Mouse (Mus musculus): Measurements from ENCODE around the gene Krtap2-4. TPM values are rescaled to one million over a fixed set of nuclear protein-coding genes. Genes with fewer than 3 reads are reported as not detected.
"Not testable (repeated sequence)": the region's sequence is repeated elsewhere in the genome, so short reads cannot be mapped to it uniquely, and the experiment has no call there.

Krtap2-4 gene
- polyA plus RNA-seq, 1 experiment from 2014 or later, result not detected

DNA sequence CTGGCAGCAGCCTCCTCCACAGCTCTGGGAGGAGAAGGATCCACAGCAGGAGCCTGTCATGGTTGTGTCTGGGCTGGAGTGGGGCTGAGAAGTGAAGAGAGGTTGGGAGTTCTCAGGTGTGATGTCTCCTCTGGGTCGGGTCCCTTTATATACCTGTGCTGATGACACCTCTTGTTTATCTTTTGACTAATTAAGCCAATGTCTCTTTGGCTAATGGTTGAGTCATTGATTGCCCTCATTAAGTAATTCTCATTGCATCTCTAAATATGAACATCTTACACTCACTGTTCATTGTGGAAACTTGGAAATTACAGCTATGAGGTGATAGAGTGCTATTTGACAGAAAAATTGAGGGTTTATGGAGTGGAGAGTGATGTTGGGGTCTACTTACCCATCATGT lies 11.4 kb downstream of the Krtap2-4 start, which contains the start of gene Gm11938:
TSS of gene Gm11938 (minus strand) at position 101 of the 400 bp plus-strand sequence.
- H3K4me1 ChIP-seq (ENCODE audit: control insufficient read depth, insufficient read depth, low read length); H3K4me3 ChIP-seq (replicated peaks; ENCODE audit: low read length); H3K27me3 ChIP-seq (ENCODE audit: control insufficient read depth, insufficient read depth, low read length); H3K36me3 ChIP-seq (ENCODE audit: control insufficient read depth, insufficient read depth, low read length); H3K9me3 ChIP-seq (replicated peaks; ENCODE audit: control insufficient read depth, low read length); H3K27ac ChIP-seq (ENCODE audit: low read length); H3K9ac ChIP-seq (ENCODE audit: low read length); ATAC-seq (ENCODE audit: insufficient read depth, low FRiP score); H3K4me2 ChIP-seq (ENCODE audit: low read depth, low read length): not testable (repeated sequence)
- WGBS, result 26% methylated on average over 1 of the region's 1 CpGs

DNA sequence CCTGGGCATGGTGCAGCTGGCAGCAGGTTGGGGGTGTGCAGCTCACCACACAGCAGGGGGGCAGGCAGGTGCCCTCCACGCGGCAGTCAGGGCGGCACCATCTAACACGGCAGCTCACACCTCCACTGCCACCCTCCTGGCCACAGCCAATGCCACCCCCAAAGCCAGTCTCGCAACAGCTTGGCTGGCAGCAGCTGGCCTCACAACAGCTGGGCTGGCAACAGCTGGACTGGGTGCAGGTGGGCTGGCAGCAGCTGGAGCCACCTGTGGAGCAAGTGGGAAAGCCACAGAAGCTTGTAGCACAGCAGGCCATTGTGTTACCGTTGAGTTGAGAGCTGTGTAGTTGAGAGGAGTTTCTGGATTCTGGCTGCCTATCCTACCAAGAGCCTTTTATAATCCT lies 16.9 kb downstream of the Krtap2-4 start, which contains the start of gene Krtap9-3:
TSS of gene Krtap9-3 (minus strand) at position 364 of the 400 bp plus-strand sequence.
- H3K27me3 ChIP-seq (ENCODE audit: control insufficient read depth, insufficient read depth, low read length); H3K36me3 ChIP-seq (ENCODE audit: control insufficient read depth, insufficient read depth, low read length); H3K9me3 ChIP-seq (replicated peaks; ENCODE audit: control insufficient read depth, low read length); H3K4me3 ChIP-seq (replicated peaks; ENCODE audit: low read length); H3K27ac ChIP-seq (ENCODE audit: low read length); H3K9ac ChIP-seq (ENCODE audit: low read length); H3K4me1 ChIP-seq (ENCODE audit: control insufficient read depth, insufficient read depth, low read length); ATAC-seq (ENCODE audit: insufficient read depth, low FRiP score); H3K4me2 ChIP-seq (ENCODE audit: low read depth, low read length): not testable (repeated sequence)
- WGBS, result 72% methylated on average over 6 of the region's 6 CpGs

DNA sequence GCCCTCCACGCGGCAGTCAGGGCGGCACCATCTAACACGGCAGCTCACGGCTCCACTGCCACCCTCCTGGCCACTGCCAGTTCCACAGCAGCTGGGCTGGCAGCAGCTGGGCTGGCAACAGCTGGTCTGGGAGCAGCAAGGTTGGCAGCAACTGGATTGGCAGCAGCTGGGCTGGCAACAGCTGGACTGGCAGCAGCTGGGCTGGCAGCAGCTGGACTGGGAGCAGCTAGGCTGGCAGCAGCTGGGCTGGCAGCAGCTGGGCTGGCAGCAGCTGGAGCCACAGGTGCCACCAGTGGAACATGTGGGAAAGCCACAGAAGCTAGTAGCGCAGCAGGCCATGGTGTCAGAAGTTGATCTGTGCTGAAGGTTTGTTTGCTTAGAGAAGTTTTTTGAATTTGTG lies 23.7 kb downstream of the Krtap2-4 start, which contains the start of gene Krtap1-3:
TSS of gene Krtap1-3 (minus strand) at position 359 of the 400 bp plus-strand sequence.
- H3K4me3 ChIP-seq (replicated peaks; ENCODE audit: low read length), result no peak within 1 kb of the TSS
- ATAC-seq (ENCODE audit: insufficient read depth, low FRiP score), result no peak
- H3K4me2 ChIP-seq (ENCODE audit: low read depth, low read length), result no peak within 1 kb of the TSS
- H3K27me3 ChIP-seq (ENCODE audit: control insufficient read depth, insufficient read depth, low read length), result no peaks in the 10 kb centered on the region
- H3K4me1 ChIP-seq (ENCODE audit: control insufficient read depth, insufficient read depth, low read length), result no peaks in the 10 kb centered on the region
- H3K36me3 ChIP-seq (ENCODE audit: control insufficient read depth, insufficient read depth, low read length), result no peaks in the 10 kb centered on the region
- H3K9ac ChIP-seq (ENCODE audit: low read length), result no peak within 1 kb of the TSS
- no peaks in the 10 kb centered on the region for H3K9me3 ChIP-seq (replicated peaks; ENCODE audit: control insufficient read depth, low read length)
- 78% methylated on average over 6 of the region's 6 CpGs for WGBS
- no peak within 1 kb of the TSS for H3K27ac ChIP-seq (ENCODE audit: low read length)

DNA sequence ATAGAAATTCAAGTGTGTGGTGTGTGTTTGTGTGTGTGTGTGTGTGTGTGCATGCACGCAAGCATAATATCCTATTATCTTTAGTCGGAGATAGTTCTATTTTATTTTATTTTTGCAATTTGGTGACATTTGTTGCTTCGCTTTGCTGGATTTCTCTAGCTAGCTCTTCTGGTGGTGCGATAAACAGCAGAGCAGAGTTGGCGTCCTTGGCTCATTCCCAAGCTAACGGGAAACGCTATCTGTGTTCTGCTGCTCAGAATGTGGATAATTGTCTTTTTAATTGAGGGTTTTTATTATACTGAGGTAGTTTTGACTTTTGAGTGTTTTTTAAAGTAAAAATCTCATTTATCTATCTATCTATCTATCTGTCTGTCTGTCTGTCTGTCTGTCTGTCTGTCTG lies 29.6 kb downstream of the Krtap2-4 start:
- no peak for ATAC-seq (ENCODE audit: insufficient read depth, low FRiP score)
- no peaks in the 10 kb centered on the region for H3K9me3 ChIP-seq (replicated peaks; ENCODE audit: control insufficient read depth, low read length)
- H3K36me3 ChIP-seq (ENCODE audit: control insufficient read depth, insufficient read depth, low read length), result no peaks in the 10 kb centered on the region
- H3K9ac ChIP-seq (ENCODE audit: low read length), result no peak overlapping the region
- H3K27ac ChIP-seq (ENCODE audit: low read length), result no peak overlapping the region
- no peak overlapping the region for H3K4me3 ChIP-seq (replicated peaks; ENCODE audit: low read length)
- H3K4me2 ChIP-seq (ENCODE audit: low read depth, low read length), result no peak overlapping the region
- H3K27me3 ChIP-seq (ENCODE audit: control insufficient read depth, insufficient read depth, low read length), result no peaks in the 10 kb centered on the region
- no peaks in the 10 kb centered on the region for H3K4me1 ChIP-seq (ENCODE audit: control insufficient read depth, insufficient read depth, low read length)
- 87% methylated on average over 7 of the region's 7 CpGs for WGBS

DNA sequence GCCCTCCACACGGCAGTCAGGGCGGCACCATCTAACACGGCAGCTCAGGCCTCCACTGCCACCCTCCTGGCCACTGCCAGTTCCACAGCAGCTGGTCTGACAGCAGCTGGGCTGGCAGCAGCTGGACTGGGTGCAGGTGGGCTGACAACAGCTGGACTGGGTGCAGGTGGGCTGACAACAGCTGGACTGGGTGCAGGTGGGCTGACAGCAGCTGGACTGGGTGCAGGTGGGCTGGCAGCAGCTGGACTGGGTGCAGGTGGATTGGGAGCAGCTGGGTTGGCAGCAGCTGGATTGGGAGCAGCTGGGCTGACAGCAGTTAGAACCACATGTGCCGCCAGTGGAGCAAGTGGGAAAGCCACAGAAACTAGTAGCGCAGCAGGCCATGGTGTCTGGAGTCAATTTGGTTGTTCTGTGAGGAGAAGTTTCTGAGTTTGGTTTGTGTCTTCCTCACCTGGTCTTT lies 31.4 kb downstream of the Krtap2-4 start, which contains the start of gene Krtap1-4:
TSS of gene Krtap1-4 (minus strand) at position 410 of the 460 bp plus-strand sequence.
- Histone ChIP-seq H3K27ac (ENCODE audit: low read length) (no peak within 1 kb of the TSS), H3K4me3 (replicated peaks; ENCODE audit: low read length) (no peak within 1 kb of the TSS), H3K9ac (ENCODE audit: low read length) (no peak within 1 kb of the TSS), H3K36me3 (ENCODE audit: control insufficient read depth, insufficient read depth, low read length) (no peaks in the 10 kb centered on the region), H3K4me2 (ENCODE audit: low read depth, low read length) (no peak within 1 kb of the TSS), H3K27me3 (ENCODE audit: control insufficient read depth, insufficient read depth, low read length) (no peaks in the 10 kb centered on the region), H3K9me3 (replicated peaks; ENCODE audit: control insufficient read depth, low read length) (no peaks in the 10 kb centered on the region), H3K4me1 (ENCODE audit: control insufficient read depth, insufficient read depth, low read length) (no peaks in the 10 kb centered on the region)
- no peak for ATAC-seq (ENCODE audit: insufficient read depth, low FRiP score)
- 70% methylated on average over 5 of the region's 5 CpGs for WGBS

DNA sequence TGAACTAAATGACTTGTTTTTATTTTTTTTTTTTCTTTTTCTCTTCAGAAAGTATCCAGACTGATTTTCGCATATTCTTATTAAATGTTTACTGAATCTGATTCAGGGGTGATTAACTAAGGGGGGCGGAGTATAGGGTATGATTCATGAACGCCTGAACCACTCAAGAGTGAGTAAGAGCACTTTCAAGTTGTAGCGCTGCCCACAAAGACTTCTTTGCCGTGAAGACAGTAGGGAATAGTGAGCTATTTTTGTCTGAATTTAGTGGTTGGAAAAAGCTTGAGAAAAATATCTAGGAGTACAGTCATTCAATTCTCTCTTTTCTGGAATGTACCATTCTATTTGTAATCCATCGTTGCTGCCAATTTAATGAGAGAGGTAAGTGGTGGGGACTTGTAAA lies 33.1 kb downstream of the Krtap2-4 start:
- no peak for ATAC-seq (ENCODE audit: insufficient read depth, low FRiP score)
- Histone ChIP-seq H3K27ac (ENCODE audit: low read length) (no peak overlapping the region), H3K4me2 (ENCODE audit: low read depth, low read length) (no peak overlapping the region), H3K4me1 (ENCODE audit: control insufficient read depth, insufficient read depth, low read length) (no peaks in the 10 kb centered on the region), H3K36me3 (ENCODE audit: control insufficient read depth, insufficient read depth, low read length) (no peaks in the 10 kb centered on the region), H3K27me3 (ENCODE audit: control insufficient read depth, insufficient read depth, low read length) (no peaks in the 10 kb centered on the region), H3K4me3 (replicated peaks; ENCODE audit: low read length) (no peak overlapping the region), H3K9ac (ENCODE audit: low read length) (no peak overlapping the region), H3K9me3 (replicated peaks; ENCODE audit: control insufficient read depth, low read length) (no peaks in the 10 kb centered on the region)
- 77% methylated on average over 6 of the region's 6 CpGs for WGBS

DNA sequence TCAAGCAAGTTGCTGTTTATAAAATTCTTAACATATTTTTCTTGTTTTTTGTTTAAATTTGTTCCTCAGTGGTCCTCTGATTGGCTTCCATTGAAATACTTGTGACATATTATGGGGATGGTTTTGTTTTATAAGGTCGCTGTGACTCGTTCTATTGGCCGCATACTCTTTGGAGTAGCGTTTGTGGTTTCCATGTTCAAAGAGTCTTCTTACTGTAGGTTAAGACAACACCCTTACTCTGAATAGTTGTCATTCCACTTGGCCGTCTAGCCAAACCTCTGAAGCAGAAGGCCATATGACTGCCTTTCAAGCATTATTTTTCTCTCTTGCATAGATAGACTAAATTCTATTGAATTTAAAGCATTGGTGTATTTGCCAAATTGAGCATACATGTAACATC lies 33.6 kb downstream of the Krtap2-4 start:
- no peaks in the 10 kb centered on the region for H3K9me3 ChIP-seq (replicated peaks; ENCODE audit: control insufficient read depth, low read length)
- H3K27ac ChIP-seq (ENCODE audit: low read length), result no peak overlapping the region
- 90% methylated on average over 5 of the region's 5 CpGs for WGBS
- H3K36me3 ChIP-seq (ENCODE audit: control insufficient read depth, insufficient read depth, low read length), result no peaks in the 10 kb centered on the region
- no peaks in the 10 kb centered on the region for H3K27me3 ChIP-seq (ENCODE audit: control insufficient read depth, insufficient read depth, low read length)
- no peak for ATAC-seq (ENCODE audit: insufficient read depth, low FRiP score)
- H3K9ac ChIP-seq (ENCODE audit: low read length), result no peak overlapping the region
- no peak overlapping the region for H3K4me3 ChIP-seq (replicated peaks; ENCODE audit: low read length)
- no peak overlapping the region for H3K4me2 ChIP-seq (ENCODE audit: low read depth, low read length)
- no peaks in the 10 kb centered on the region for H3K4me1 ChIP-seq (ENCODE audit: control insufficient read depth, insufficient read depth, low read length)

DNA sequence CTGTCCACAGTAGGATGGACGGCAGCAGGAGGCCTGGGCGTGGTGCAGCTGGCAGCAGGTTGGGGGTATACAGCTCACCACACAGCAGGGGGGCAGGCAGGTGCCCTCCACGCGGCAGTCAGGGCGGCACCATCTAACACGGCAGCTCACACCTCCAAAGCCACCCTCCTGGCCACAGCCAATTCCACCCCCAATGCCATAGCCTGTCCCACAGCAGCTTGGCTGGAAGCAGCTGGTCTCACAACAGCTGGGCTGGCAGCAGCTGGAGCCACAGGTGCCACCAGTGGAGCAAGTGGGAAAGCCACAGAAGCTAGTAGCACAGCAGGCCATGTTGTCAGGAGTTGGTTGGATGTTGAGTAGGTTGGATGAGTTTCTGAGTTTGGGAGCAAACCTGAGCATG lies 34.0 kb downstream of the Krtap2-4 start, which contains the start of gene Krtap1-5:
TSS of gene Krtap1-5 (minus strand) at position 381 of the 400 bp plus-strand sequence.
- Histone ChIP-seq H3K36me3 (ENCODE audit: control insufficient read depth, insufficient read depth, low read length) (no peaks in the 10 kb centered on the region), H3K4me3 (replicated peaks; ENCODE audit: low read length) (no peak within 1 kb of the TSS), H3K27ac (ENCODE audit: low read length) (no peak within 1 kb of the TSS), H3K4me1 (ENCODE audit: control insufficient read depth, insufficient read depth, low read length) (no peaks in the 10 kb centered on the region), H3K27me3 (ENCODE audit: control insufficient read depth, insufficient read depth, low read length) (no peaks in the 10 kb centered on the region), H3K9me3 (replicated peaks; ENCODE audit: control insufficient read depth, low read length) (no peaks in the 10 kb centered on the region), H3K4me2 (ENCODE audit: low read depth, low read length) (no peak within 1 kb of the TSS), H3K9ac (ENCODE audit: low read length) (no peak within 1 kb of the TSS)
- 75% methylated on average over 6 of the region's 6 CpGs for WGBS
- ATAC-seq (ENCODE audit: insufficient read depth, low FRiP score), result no peak

DNA sequence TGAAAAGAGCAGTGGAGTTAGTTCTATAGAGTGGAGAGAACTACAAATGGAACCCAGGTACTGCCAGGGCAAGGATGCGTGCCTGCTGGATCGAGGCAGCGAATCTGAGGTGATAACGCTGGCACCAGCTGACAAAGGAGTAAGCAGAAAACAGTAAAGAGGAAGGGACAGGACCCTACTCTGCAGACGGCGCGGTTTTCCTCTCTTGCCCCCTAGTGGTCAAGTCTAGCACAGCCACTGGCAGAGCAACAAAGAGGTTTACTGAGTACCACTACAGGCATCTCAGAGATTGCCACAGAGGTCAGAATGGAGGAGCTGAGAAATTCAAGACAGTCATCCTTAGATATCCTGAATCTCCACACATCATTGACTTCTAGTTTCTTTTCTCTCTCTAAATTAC lies 40.5 kb downstream of the Krtap2-4 start:
- Histone ChIP-seq H3K4me3 (replicated peaks; ENCODE audit: low read length) (no peak overlapping the region; the same call in 1 of the 2 replicates), H3K4me1 (ENCODE audit: control insufficient read depth, insufficient read depth, low read length) (no peaks in the 10 kb centered on the region), H3K9ac (ENCODE audit: low read length) (peak overlapping the region; percentile 55; the same call in 1 of the 2 replicates), H3K27ac (ENCODE audit: low read length) (no peak overlapping the region), H3K9me3 (replicated peaks; ENCODE audit: control insufficient read depth, low read length) (no peaks in the 10 kb centered on the region), H3K27me3 (ENCODE audit: control insufficient read depth, insufficient read depth, low read length) (no peaks in the 10 kb centered on the region), H3K36me3 (ENCODE audit: control insufficient read depth, insufficient read depth, low read length) (no peaks in the 10 kb centered on the region), H3K4me2 (ENCODE audit: low read depth, low read length) (peak overlapping the region; percentile 47)
- ATAC-seq (ENCODE audit: insufficient read depth, low FRiP score), result peak; percentile 82
- WGBS, result 4% methylated on average over 7 of the region's 7 CpGs
